ENCODE assay signal across 8 mouse cellular contexts in the genomic region with DNA sequence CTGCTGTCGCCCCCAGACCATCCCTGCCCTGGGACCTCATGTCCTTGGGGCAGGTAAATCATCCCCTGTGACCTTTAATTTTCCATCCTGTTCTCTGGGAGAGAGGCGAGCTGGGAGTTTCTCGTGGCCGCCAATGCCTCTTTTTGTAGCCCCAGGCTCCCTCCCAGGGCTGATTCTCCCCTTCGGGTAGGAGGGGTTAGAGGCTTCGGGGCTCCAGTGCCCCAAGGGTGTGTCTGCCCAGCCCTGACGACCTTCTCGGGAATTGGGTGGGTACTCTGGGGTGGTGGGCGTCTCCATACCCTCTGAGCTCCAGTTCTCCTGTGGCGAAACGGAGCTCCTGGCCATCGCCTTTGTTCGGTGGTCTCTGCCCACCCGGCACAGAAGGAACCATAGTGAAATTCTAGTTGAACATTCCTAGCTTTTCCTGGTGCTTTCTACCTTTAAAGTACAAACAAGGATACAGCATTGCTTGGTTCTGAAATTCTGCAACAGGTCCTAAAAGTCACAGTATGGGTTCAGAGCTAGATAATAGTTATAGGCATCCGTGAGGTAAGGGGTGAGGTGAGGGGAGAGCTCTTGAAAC. TPM values are rescaled to one million over a fixed set of nuclear protein-coding genes. Genes with fewer than 3 reads are reported as not detected.
DNase-seq lines count a peak whose midpoint lies in the region; ATAC-seq and TF ChIP-seq lines count a peak whose summit lies in the region.

No protein-coding gene starts in this region.

- no peak for DNase-seq in thymus, adult 2 months
- no peak for DNase-seq in thymus, postnatal 0 days (ENCODE audit: low spot score)
- no peak for DNase-seq in liver, adult 2 months (ENCODE audit: extremely low read depth, low read depth, low spot score)
- no peak for DNase-seq in frontal cortex, postnatal 14 days (ENCODE audit: low spot score in 2 of 2)
- DNase-seq in spleen, adult 12 weeks (ENCODE audit: low spot score), result no peak

- peak overlapping the region; percentile 76 for H3K4me2 ChIP-seq in stomach, embryonic 14.5 days (replicated peaks; ENCODE audit: low read depth, low read length)

- 8% methylated on average over 15 of the region's 15 CpGs for WGBS in thymus, adult 2 months
- 2% methylated on average over 15 of the region's 15 CpGs for WGBS in liver, adult 2 months
- WGBS in stomach, embryonic 14.5 days, result 1% methylated on average over 15 of the region's 15 CpGs

- peaks cover 17% of the 10 kb centered on the region for H3K4me1 ChIP-seq in erythroblast, embryonic 14.5 days (ENCODE audit: control insufficient read depth)
- H3K4me1 ChIP-seq in thymus, adult 2 months (replicated peaks; ENCODE audit: control insufficient read depth, insufficient read depth, low read length), result peaks cover 12% of the 10 kb centered on the region
- H3K4me1 ChIP-seq in liver, adult 2 months (ENCODE audit: control insufficient read depth, insufficient read depth, low read length), result peaks cover 20% of the 10 kb centered on the region
- H3K4me1 ChIP-seq in stomach, embryonic 14.5 days (ENCODE audit: control insufficient read depth, insufficient read depth, low read length), result peaks cover 8% of the 10 kb centered on the region; the same call in 1 of the 2 replicates

- H3K27ac ChIP-seq in thymus, adult 2 months (ENCODE audit: control insufficient read depth, insufficient read depth, low read length), result no peak overlapping the region
- H3K27ac ChIP-seq in liver, adult 2 months (replicated peaks; ENCODE audit: insufficient read depth, low read depth, low read length), result peak overlapping the region; percentile 64
- peak overlapping the region; percentile 97 for H3K27ac ChIP-seq in stomach, embryonic 14.5 days (ENCODE audit: low read length)

- no peak for TF ChIP-seq CTCF in thymus, adult 2 months (IDR thresholded peaks at IDR 0.05; ENCODE audit: borderline replicate concordance, control insufficient read depth, extremely low read depth, insufficient read depth, low read length, poor library complexity)
- no peak for TF ChIP-seq CTCF in liver, adult 2 months (IDR thresholded peaks at IDR 0.05; ENCODE audit: low read depth, low read length)

- TF ChIP-seq POLR2A in thymus, adult 2 months (IDR thresholded peaks at IDR 0.05; ENCODE audit: control insufficient read depth, extremely low read depth, insufficient read depth, low read length, poor library complexity), result no peak; the same call in 1 of the 2 replicates
- TF ChIP-seq POLR2A in liver, adult 2 months (IDR thresholded peaks at IDR 0.05; ENCODE audit: extremely low read depth, insufficient read depth, low read length), result no peak

- peaks cover 43% of the 10 kb centered on the region for H3K27me3 ChIP-seq in erythroblast, embryonic 14.5 days (ENCODE audit: control insufficient read depth)
- peaks cover 5% of the 10 kb centered on the region; the same call in 1 of the 2 replicates for H3K27me3 ChIP-seq in thymus, adult 2 months (ENCODE audit: control insufficient read depth, insufficient read depth, low read length)
- no peaks in the 10 kb centered on the region for H3K27me3 ChIP-seq in liver, adult 2 months (ENCODE audit: control insufficient read depth, insufficient read depth, low read length)
- H3K27me3 ChIP-seq in stomach, embryonic 14.5 days (ENCODE audit: control insufficient read depth, insufficient read depth, low read length), result no peaks in the 10 kb centered on the region

- peak overlapping the region; percentile 61 for H3K4me3 ChIP-seq in erythroblast, embryonic 14.5 days (replicated peaks)
- H3K4me3 ChIP-seq in thymus, adult 2 months (ENCODE audit: control insufficient read depth, insufficient read depth, low read length), result peak overlapping the region; percentile 54
- peak overlapping the region; percentile 68 for H3K4me3 ChIP-seq in liver, adult 2 months (ENCODE audit: insufficient read depth, low read depth, low read length)
- H3K4me3 ChIP-seq in stomach, embryonic 14.5 days (ENCODE audit: low read depth, low read length), result peak overlapping the region; percentile 68

- ATAC-seq in erythroblast, adult 5-6 weeks (replicated peaks; ENCODE audit: low FRiP score, poor library complexity, severe bottlenecking), result no peak
- ATAC-seq in stomach, embryonic 14.5 days (ENCODE audit: insufficient number of reproducible peaks, insufficient read depth, low FRiP score, low read depth), result peak; percentile 34

- H3K36me3 ChIP-seq in erythroblast, embryonic 14.5 days (ENCODE audit: control insufficient read depth), result no peaks in the 10 kb centered on the region
- no peaks in the 10 kb centered on the region for H3K36me3 ChIP-seq in thymus, adult 2 months (ENCODE audit: control insufficient read depth, insufficient read depth, low read length)
- H3K36me3 ChIP-seq in liver, adult 2 months (ENCODE audit: control insufficient read depth, insufficient read depth, low read length), result no peaks in the 10 kb centered on the region
- no peaks in the 10 kb centered on the region for H3K36me3 ChIP-seq in stomach, embryonic 14.5 days (ENCODE audit: control insufficient read depth, insufficient read depth, low read length)

- peaks cover 22% of the 10 kb centered on the region; the same call in 1 of the 2 replicates for H3K79me2 ChIP-seq in liver, adult 2 months (ENCODE audit: control insufficient read depth, insufficient read depth, low read length)

- peaks cover 7% of the 10 kb centered on the region; the same call in 1 of the 2 replicates for H3K9me3 ChIP-seq in erythroblast, embryonic 14.5 days (ENCODE audit: control insufficient read depth, low read length)
- no peaks in the 10 kb centered on the region for H3K9me3 ChIP-seq in stomach, embryonic 14.5 days (ENCODE audit: control insufficient read depth, low read depth, low read length)

- peak overlapping the region; percentile 61 for H3K9ac ChIP-seq in liver, adult 2 months (ENCODE audit: low read depth, low read length)
- peak overlapping the region; percentile 66 for H3K9ac ChIP-seq in stomach, embryonic 14.5 days (replicated peaks; ENCODE audit: low read depth, low read length)

RNA-seq across cellular contexts. Expression of gene Csrp2, which starts 0.9 kb away (rescaled TPM):
- 0.19 and 0.26 TPM in 2 replicates for polyA plus RNA-seq in erythroblast, embryonic 14.5 days (2012)
- 31.7 TPM in 1 of 2 replicates, not detected in the other for total RNA-seq in erythroblast, adult 5-6 weeks (2015; ENCODE audit: low replicate concordance)
- 3.2 and 11.5 TPM in 2 replicates for total RNA-seq in erythroblast, adult 5-6 weeks (2017; ENCODE audit: low replicate concordance)
- polyA plus RNA-seq in thymus, adult 2 months (2012; rRNA removed), result 10.9 and 16.3 TPM in 2 replicates
- polyA plus RNA-seq in thymus, postnatal 0 days (2015; fragmentation: Nextera tagmentation; extraction: Ambion mirVana), result 31.6 and 36.1 TPM in 2 replicates
- 73.6 and 76.8 TPM in 2 replicates for total RNA-seq in liver, adult 2 months (2014; rRNA removed)
- polyA plus RNA-seq in liver, adult 2 months (2012; rRNA removed), result 26.0 and 30.1 TPM in 2 replicates
- polyA plus RNA-seq in stomach, embryonic 14.5 days (2014; fragmentation: Nextera tagmentation; extraction: Ambion mirVana), result 192 and 199 TPM in 2 replicates
